Mouse (Mus musculus) hindbrain, embryonic 16.5 days (tissue): ENCODE data around the gene 1700017B05Rik. TPM values are rescaled to one million over a fixed set of nuclear protein-coding genes. Genes with fewer than 3 reads are reported as not detected.
"Not testable (repeated sequence)": the region's sequence is repeated elsewhere in the genome, so short reads cannot be mapped to it uniquely, and the experiment has no call there.

Source experiments
- ATAC-seq: fragments of 200-750 bp; cut with Nextera tagmentation; 2 replicates; pipeline ENCODE4 v1.8.0; 2017; ENCODE audit warnings: moderate TSS enrichment, moderate library complexity
- H3K27ac ChIP-seq: fragments of 300-500 bp; sonication (generic); 2 replicates; pipeline ENCODE4 v1.5.1; 2014; ENCODE audit warnings: low read depth, mild to moderate bottlenecking, control low read depth, low read length, moderate library complexity
- H3K27me3 ChIP-seq: fragments of 300-500 bp; sonication (generic); replicated peaks from 2 replicates; pipeline ENCODE4 v1.6.1; 2014; ENCODE audit warnings: low read length; ENCODE audit not compliant: control insufficient read depth, insufficient read depth
- H3K36me3 ChIP-seq: fragments of 300-500 bp; sonication (generic); 2 replicates; pipeline ENCODE4 v1.6.1; 2014; ENCODE audit warnings: mild to moderate bottlenecking, low read length, moderate library complexity, mixed read lengths; ENCODE audit not compliant: control insufficient read depth, insufficient read depth
- H3K4me1 ChIP-seq: fragments of 300-500 bp; sonication (generic); 2 replicates; pipeline ENCODE4 v1.6.1; 2014; ENCODE audit warnings: low read depth, low read length; ENCODE audit not compliant: control insufficient read depth, insufficient read depth
- H3K4me2 ChIP-seq: fragments of 300-500 bp; sonication (generic); 2 replicates; pipeline ENCODE4 v1.6.1; 2014; ENCODE audit warnings: mild to moderate bottlenecking, low read length, control low read depth, moderate library complexity
- H3K4me3 ChIP-seq: fragments of 300-500 bp; sonication (generic); 2 replicates; pipeline ENCODE4 v1.5.1; 2014; ENCODE audit warnings: mild to moderate bottlenecking, low read length, control low read depth, moderate library complexity
- H3K9ac ChIP-seq: fragments of 300-500 bp; sonication (generic); 2 replicates; pipeline ENCODE4 v1.6.1; 2014; ENCODE audit warnings: low read depth, mild to moderate bottlenecking, control low read depth, low read length, moderate library complexity
- H3K9me3 ChIP-seq: fragments of 300-500 bp; sonication (generic); 2 replicates; pipeline ENCODE4 v1.6.1; 2014; ENCODE audit warnings: mild to moderate bottlenecking, low read length, moderate library complexity; ENCODE audit not compliant: control insufficient read depth
- WGBS: fragments of 180-500 bp; shearing (Covaris S2); extraction: QIAGEN DNeasy Blood & Tissue Kit; methylation state at CpG from one replicate; pipeline ENCODE4 v1.1.7; 2014; 5-methylcytosine and 5-hydroxymethylcytosine counted together
- polyA plus RNA-seq: library from polyadenylated mRNA; unstranded; fragments of >200 nt; fragmentation: Nextera tagmentation; extraction: Ambion mirVana; gene quantifications from 2 replicates; pipeline ENCODE4 v1.2.1, GENCODE M21; 2015

Gene 1700017B05Rik
- polyA plus RNA-seq, 1 experiment from 2014 or later = 3.9 TPM

DNA sequence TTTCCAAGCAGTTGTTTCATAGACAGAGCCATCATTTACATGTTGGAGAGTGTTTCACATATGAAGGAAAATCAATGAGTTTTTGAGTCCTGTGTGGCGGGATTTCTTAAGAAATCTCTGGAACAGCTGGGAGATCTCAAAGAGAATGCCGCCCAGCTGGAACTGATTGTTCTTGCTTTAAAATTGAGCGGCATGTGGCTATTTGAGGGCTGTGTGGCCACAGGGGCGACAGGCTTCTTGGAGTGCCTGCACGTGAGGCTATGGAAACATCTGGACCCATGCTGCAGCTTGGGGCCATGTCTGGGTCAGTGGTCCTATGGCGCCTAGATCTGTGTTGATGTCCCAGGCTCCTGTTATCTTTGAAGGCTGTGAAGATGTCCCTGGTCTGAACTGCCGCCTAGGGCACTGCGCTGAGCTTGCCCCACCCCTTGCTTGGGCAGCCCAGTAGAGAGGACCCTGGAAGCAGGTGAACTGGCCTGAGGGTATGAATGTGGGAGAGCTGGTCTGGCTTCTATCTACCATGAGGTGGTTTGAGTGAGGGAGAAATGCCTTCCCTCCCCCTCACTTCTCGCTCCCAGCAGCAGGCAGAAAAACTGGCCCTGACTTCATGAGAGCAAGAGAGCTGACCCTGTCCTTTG, 32.1 kb downstream of the 1700017B05Rik start:
- no peak overlapping the region for H3K4me3 ChIP-seq

DNA sequence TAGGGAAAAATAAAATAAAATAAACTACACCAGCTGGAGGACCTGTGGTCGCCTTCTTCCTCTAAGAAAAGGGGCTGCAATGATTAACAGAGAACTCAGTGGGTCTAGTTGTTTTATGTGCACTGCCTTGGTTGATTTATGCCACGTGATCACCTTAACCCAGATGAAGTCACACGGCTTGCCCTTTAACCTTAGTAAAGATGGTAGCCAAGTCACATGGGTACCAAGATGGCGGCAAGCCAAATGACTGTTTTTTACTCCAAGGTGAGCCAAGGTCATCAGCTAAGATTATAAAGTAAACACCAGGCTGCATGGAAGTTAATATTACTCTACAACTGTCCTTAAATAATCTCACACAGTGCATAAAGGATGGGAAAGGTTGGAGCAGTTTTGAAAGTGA, 32.7 kb downstream of the 1700017B05Rik start:
- no peak overlapping the region for H3K9ac ChIP-seq
- ATAC-seq = no peak
- H3K9me3 ChIP-seq = no peaks in the 10 kb centered on the region
- 88% methylated on average over 4 of the region's 4 CpGs for WGBS
- H3K27me3 ChIP-seq = no peaks in the 10 kb centered on the region
- H3K4me2 ChIP-seq = no peak overlapping the region
- no peaks in the 10 kb centered on the region for H3K4me1 ChIP-seq
- H3K36me3 ChIP-seq = no peaks in the 10 kb centered on the region
- H3K27ac ChIP-seq = no peak overlapping the region
- no peak overlapping the region for H3K4me3 ChIP-seq

More for the DNA sequence above, 32.1 kb downstream of the 1700017B05Rik start:
- Histone ChIP-seq H3K27ac (no peak overlapping the region), H3K27me3 (no peaks in the 10 kb centered on the region), H3K4me2 (no peak overlapping the region), H3K9me3 (no peaks in the 10 kb centered on the region), H3K4me1 (no peaks in the 10 kb centered on the region), H3K9ac (no peak overlapping the region), H3K36me3 (no peaks in the 10 kb centered on the region)
- ATAC-seq = no peak
- 78% methylated on average over 9 of the region's 9 CpGs for WGBS

DNA sequence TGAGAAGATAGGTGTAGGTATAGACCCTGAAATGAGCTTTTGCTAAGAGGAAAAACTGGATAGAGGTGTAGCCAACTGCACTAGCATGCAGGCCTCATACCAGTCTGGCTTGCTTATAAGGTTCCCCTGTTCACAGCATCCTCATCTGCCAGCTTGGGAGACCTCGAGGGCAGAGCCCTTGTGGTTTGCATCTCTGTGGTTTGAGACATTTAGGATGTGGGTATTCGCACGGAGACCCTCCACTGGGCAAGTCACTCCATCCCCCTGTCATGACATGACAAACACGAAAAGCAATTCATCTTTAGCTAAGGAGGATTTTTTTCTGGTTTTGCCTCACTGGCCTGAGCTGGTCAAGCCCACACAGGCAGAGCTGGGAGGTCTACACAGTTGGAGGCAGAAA, 34.2 kb downstream of the 1700017B05Rik start:
- H3K36me3 ChIP-seq = no peaks in the 10 kb centered on the region
- 77% methylated on average over 4 of the region's 4 CpGs for WGBS
- no peaks in the 10 kb centered on the region for H3K9me3 ChIP-seq
- H3K4me2 ChIP-seq = no peak overlapping the region
- no peak overlapping the region for H3K4me3 ChIP-seq
- no peak for ATAC-seq
- H3K9ac ChIP-seq = no peak overlapping the region
- H3K27me3 ChIP-seq = no peaks in the 10 kb centered on the region
- H3K4me1 ChIP-seq = no peaks in the 10 kb centered on the region
- no peak overlapping the region for H3K27ac ChIP-seq

DNA sequence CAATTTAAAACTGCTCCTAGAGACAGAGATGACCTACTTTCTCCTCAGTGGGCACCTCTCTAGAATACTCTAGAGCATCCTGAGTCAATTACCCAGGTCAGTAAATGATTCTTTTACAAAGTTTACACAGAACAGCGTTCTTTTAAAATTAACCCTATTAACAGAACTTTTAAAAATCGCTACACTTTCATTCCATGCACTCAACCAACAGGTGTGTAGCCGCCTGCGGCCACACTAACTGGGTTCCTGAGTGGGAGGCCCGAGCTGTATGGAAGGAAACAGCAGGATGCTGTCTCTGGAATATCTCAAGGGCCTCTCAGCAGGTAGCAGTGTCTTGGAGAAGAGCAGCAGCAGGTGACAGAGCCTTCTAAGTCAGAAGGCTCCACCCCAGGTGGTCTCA, 35.2 kb downstream of the 1700017B05Rik start:
- no peak for ATAC-seq
- no peak overlapping the region for H3K27ac ChIP-seq
- WGBS = 65% methylated on average over 5 of the region's 5 CpGs
- no peak overlapping the region for H3K4me3 ChIP-seq
- no peak overlapping the region for H3K9ac ChIP-seq
- no peaks in the 10 kb centered on the region for H3K27me3 ChIP-seq
- H3K4me2 ChIP-seq = no peak overlapping the region
- no peaks in the 10 kb centered on the region for H3K36me3 ChIP-seq
- H3K9me3 ChIP-seq = no peaks in the 10 kb centered on the region
- H3K4me1 ChIP-seq = no peaks in the 10 kb centered on the region

DNA sequence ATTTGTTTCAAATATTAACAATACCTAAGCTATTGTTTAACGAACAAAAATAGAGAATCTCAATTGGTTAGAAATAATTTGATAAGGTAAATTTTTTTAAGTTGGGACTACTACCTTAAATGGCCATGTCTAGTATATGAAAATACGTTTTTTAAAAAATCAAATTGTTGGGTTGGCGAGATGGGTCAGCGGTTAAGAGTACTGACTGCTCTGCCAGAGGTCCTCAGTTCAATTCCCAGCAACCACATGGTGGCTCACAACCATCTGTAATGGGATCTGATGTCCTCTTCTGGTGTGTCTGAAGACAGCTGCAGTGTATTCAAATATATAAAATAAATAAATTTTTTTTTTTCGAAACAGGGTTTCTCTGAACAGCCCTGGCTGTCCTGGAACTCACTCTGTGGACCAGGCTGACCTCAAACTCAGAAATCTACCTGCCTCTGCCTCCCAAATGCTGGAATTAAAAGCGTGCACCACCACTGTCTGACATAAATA, 35.7 kb downstream of the 1700017B05Rik start:
- H3K9me3 ChIP-seq, H3K36me3 ChIP-seq, H3K27me3 ChIP-seq, H3K4me2 ChIP-seq, H3K4me3 ChIP-seq, H3K27ac ChIP-seq, H3K4me1 ChIP-seq, H3K9ac ChIP-seq, ATAC-seq: not testable (repeated sequence)
- WGBS = 87% methylated on average over 6 of the region's 6 CpGs

DNA sequence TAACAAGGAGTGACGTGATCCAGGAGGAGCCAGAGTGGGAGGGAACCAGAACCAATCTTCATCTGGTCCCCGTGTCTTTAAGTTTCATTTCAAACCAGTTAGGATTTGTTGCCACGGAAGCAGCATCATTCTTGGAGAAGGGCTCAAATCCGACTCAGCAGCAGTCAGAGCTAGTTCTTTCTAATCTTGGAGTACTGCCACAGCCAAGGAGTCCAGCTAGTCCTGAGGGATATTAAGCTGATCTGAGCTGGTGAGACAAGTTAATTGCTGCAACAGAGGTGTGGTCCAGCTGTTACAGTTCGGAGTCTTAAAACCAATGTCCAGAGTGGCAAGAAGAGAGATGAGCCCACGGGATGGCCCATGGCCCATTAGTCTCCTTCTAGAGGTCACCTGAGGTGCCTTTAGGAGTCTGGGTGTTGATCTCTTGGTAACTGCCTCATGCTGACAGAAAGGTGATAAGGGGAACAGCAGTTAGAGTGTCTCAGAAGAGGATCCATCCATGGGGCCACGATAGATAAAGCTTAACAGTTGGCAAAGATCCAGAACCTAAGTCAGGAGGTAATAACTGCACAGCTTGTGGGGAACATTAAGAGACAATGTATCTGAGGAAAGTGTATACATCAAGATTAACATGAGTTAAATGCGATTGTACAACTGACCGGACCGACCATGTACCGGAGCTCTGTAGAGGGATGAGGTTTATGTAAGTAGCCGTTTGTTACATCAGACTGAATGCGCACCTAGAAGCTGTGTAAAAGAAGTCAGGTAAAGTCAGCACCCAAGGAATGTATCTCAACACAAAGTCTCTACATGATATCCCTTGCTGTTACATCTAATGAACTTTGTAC, 36.4 kb downstream of the 1700017B05Rik start:
- no peaks in the 10 kb centered on the region for H3K4me1 ChIP-seq
- H3K4me3 ChIP-seq = no peak overlapping the region
- no peaks in the 10 kb centered on the region for H3K36me3 ChIP-seq
- no peaks in the 10 kb centered on the region for H3K9me3 ChIP-seq
- no peak overlapping the region for H3K27ac ChIP-seq
- no peaks in the 10 kb centered on the region for H3K27me3 ChIP-seq
- no peak overlapping the region for H3K4me2 ChIP-seq
- H3K9ac ChIP-seq = no peak overlapping the region
- 85% methylated on average over 13 of the region's 13 CpGs for WGBS
- ATAC-seq = no peak

DNA sequence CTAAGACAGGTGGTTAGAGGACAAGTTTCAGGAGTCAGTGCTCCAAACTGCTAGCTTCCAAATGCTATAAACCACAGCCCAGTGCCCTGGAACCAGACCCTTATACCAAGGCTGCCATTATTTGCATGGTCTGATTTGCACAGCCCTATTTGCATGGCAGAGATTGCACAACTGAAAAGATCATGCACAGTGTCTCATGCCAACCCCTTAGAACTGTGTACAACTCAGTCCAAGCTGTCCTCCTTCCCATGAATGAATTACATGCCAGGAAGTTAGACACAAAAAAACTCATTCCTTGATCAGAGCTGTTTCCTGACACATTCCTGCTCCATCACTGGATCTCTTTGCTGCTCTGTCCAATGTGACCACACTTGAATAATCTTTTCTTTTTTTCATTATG, 39.1 kb downstream of the 1700017B05Rik start:
- Histone ChIP-seq H3K36me3 (no peaks in the 10 kb centered on the region), H3K9me3 (no peaks in the 10 kb centered on the region), H3K9ac (no peak overlapping the region), H3K27ac (no peak overlapping the region), H3K4me1 (no peaks in the 10 kb centered on the region), H3K4me2 (no peak overlapping the region), H3K27me3 (no peaks in the 10 kb centered on the region), H3K4me3 (no peak overlapping the region)
- no peak for ATAC-seq

DNA sequence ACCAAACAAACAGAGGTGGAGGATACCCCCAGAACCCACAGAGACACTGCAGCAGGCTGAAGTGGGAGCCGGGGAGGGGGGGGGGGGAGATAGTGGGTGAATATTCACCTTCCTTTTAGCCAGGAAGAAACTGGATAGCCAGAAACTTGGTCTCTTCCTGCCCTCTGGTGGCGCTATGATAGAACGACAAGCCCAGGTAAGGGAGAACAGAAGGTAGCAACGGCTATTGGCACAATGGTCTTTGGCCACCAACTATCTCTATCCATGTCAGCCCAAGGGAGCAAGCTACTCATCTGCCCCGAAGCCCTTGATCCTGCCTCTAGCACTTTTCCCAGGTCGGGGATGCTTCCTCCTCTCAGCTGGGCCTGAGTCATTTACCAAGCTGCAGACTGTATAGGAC, 42.1 kb downstream of the 1700017B05Rik start:
- WGBS = 26% methylated on average over 6 of the region's 6 CpGs
- H3K27ac ChIP-seq = no peak overlapping the region

DNA sequence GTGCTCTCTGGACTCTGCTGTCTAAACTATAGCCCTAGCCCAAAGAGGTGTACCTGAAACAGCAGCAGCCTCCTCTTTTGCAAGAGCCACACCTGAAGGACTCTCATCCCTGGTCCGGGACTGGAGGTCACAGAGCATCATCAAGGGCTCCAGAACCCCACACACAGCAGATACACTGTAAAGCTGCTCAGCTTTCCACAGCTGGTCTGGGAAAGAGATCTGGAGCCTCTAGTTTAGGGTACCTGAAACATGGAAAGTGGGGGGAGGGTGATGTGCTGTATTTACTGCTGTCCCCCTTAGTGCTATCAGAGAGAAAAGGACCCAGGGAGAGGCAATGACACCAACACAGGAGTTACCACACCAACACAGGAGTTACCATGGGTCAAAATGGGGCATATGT, 42.9 kb downstream of the 1700017B05Rik start:
- Histone ChIP-seq H3K36me3 (no peaks in the 10 kb centered on the region), H3K4me3 (no peak overlapping the region), H3K4me2 (no peak overlapping the region), H3K27ac (no peak overlapping the region), H3K9ac (no peak overlapping the region), H3K27me3 (no peaks in the 10 kb centered on the region), H3K9me3 (no peaks in the 10 kb centered on the region), H3K4me1 (no peaks in the 10 kb centered on the region)
- ATAC-seq = no peak
- WGBS = 84% methylated on average over 1 of the region's 1 CpGs

More for the DNA sequence above, 42.1 kb downstream of the 1700017B05Rik start:
- H3K9me3 ChIP-seq = no peaks in the 10 kb centered on the region
- ATAC-seq = no peak
- H3K9ac ChIP-seq = no peak overlapping the region
- H3K27me3 ChIP-seq = no peaks in the 10 kb centered on the region
- H3K4me1 ChIP-seq = no peaks in the 10 kb centered on the region
- no peaks in the 10 kb centered on the region for H3K36me3 ChIP-seq
- no peak overlapping the region; the same call in 1 of the 2 replicates for H3K4me2 ChIP-seq
- H3K4me3 ChIP-seq = no peak overlapping the region
